Mouse (Mus musculus) liver, embryonic 11.5 days (tissue): Measurements from ENCODE around the gene Slc7a1. TPM values are rescaled to one million over a fixed set of nuclear protein-coding genes. Genes with fewer than 3 reads are reported as not detected.
A peak's percentile ranks its signal among the peaks of the same experiment; 100 is the strongest.

Experiments used
- ATAC-seq: fragments of 200-750 bp; cut with Nextera tagmentation; replicated peaks from 2 replicates; pipeline ENCODE4 v1.8.0; 2017; ENCODE audit warnings: moderate number of reproducible peaks, mild to moderate bottlenecking, moderate TSS enrichment, moderate library complexity; ENCODE audit not compliant: low FRiP score
- DNase-seq: peaks from one replicate; pipeline ENCODE4 v3.0.0-alpha.2; 2017; ENCODE audit warnings: low spot score
- H3K27ac ChIP-seq: fragments of 300-500 bp; sonication (generic); 2 replicates; pipeline ENCODE4 v1.5.1; 2014; ENCODE audit warnings: mild to moderate bottlenecking, low read depth, low read length, control low read depth
- H3K27me3 ChIP-seq: fragments of 300-500 bp; sonication (generic); replicated peaks from 2 replicates; pipeline ENCODE4 v1.6.1; 2014; ENCODE audit warnings: low read length, mixed read lengths; ENCODE audit not compliant: control insufficient read depth, insufficient read depth
- H3K36me3 ChIP-seq: fragments of 300-500 bp; sonication (generic); 2 replicates; pipeline ENCODE4 v1.6.1; 2014; ENCODE audit warnings: mild to moderate bottlenecking, low read length, moderate library complexity, mixed read lengths; ENCODE audit not compliant: control insufficient read depth, insufficient read depth
- H3K4me1 ChIP-seq: fragments of 300-500 bp; sonication (generic); replicated peaks from 2 replicates; pipeline ENCODE4 v1.6.1; 2014; ENCODE audit warnings: low read length, mixed read lengths; ENCODE audit not compliant: control insufficient read depth, insufficient read depth
- H3K4me2 ChIP-seq: fragments of 300-500 bp; sonication (generic); 2 replicates; pipeline ENCODE4 v1.6.1; 2014; ENCODE audit warnings: mild to moderate bottlenecking, control low read depth, moderate library complexity
- H3K4me3 ChIP-seq: fragments of 300-500 bp; sonication (generic); 2 replicates; pipeline ENCODE4 v1.5.1; 2014; ENCODE audit warnings: low read depth, low read length, control low read depth
- H3K9ac ChIP-seq: fragments of 300-500 bp; sonication (generic); 2 replicates; pipeline ENCODE4 v1.6.1; 2014; ENCODE audit warnings: low read depth, low read length, control low read depth
- H3K9me3 ChIP-seq: fragments of 300-500 bp; sonication (generic); 2 replicates; pipeline ENCODE4 v1.6.1; 2016; ENCODE audit warnings: low read length, inconsistent platforms, mixed read lengths; ENCODE audit not compliant: control insufficient read depth
- WGBS: fragments of 180-500 bp; shearing (Covaris S2); extraction: QIAGEN DNeasy Blood & Tissue Kit; methylation state at CpG from one replicate; pipeline ENCODE4 v1.1.7; 2014; 5-methylcytosine and 5-hydroxymethylcytosine counted together
- polyA plus RNA-seq: library from polyadenylated mRNA; unstranded; fragments of >200 nt; fragmentation: Nextera tagmentation; extraction: Ambion mirVana; gene quantifications from 2 replicates; pipeline ENCODE4 v1.2.1, GENCODE M21; 2014

The Slc7a1 gene
- polyA plus RNA-seq, 1 experiment from 2014 or later: 63.4 TPM

GRCm38 (mm10) chr5:148398766-148399659, 691 bp downstream of the Slc7a1 start:
- Histone ChIP-seq H3K27ac (peak overlapping the region; percentile 82), H3K9me3 (no peaks in the 10 kb centered on the region), H3K36me3 (peaks cover 11% of the 10 kb centered on the region; the same call in 1 of the 2 replicates), H3K9ac (peak overlapping the region; percentile 96), H3K4me2 (peak overlapping the region; percentile 96), H3K27me3 (no peaks in the 10 kb centered on the region), H3K4me3 (peak overlapping the region; percentile 88), H3K4me1 (peaks cover 10% of the 10 kb centered on the region)
- ATAC-seq (peak; percentile 72), DNase-seq (peak; percentile 76)
- 1% methylated on average over 58 of the region's 58 CpGs for WGBS

DNA sequence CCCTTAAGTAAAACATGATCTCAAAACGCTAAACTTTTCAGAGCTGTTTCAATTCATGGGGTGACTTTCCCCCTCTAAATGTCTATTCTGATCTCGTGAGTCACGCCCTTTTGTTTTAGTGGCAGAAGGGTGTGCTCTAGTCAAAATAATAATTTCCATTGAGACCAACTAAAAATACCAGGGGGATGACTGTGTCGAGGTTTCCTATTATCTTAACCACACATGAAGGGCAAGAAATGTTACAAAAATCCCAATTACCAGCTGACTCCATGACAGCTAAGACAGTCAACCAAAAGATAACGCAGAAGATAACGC, 1.3 kb downstream of the Slc7a1 start:
- H3K4me2 ChIP-seq: peak overlapping the region; percentile 96
- H3K9me3 ChIP-seq: no peaks in the 10 kb centered on the region
- H3K27ac ChIP-seq: no peak overlapping the region
- DNase-seq: no peak
- peak; percentile 1; the same call in 1 of the 2 replicates for ATAC-seq
- peak overlapping the region; percentile 88 for H3K4me3 ChIP-seq
- H3K9ac ChIP-seq: peak overlapping the region; percentile 96
- 37% methylated on average over 6 of the region's 6 CpGs for WGBS
- peaks cover 10% of the 10 kb centered on the region for H3K4me1 ChIP-seq
- peaks cover 11% of the 10 kb centered on the region; the same call in 1 of the 2 replicates for H3K36me3 ChIP-seq
- H3K27me3 ChIP-seq: no peaks in the 10 kb centered on the region

DNA sequence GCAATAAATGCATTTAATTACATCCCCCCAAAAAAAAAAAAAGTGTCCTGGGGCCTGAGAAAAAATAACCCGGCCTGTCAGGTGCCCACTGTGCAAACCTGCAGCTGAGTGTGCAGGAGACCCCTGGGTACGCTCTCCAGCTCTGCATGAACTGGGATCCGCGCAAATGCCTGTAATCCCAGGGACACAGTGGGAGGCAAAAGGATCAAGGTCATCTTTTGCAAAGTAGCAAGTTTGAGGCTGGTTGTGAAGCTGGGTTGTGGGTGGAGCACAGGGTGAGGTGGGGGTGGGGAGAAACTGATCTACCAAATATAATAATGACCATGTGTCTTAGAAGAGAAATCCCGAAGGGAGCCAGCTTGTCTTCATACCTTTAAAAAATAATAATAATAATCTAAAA, 1.8 kb downstream of the Slc7a1 start:
- H3K27me3 ChIP-seq: no peaks in the 10 kb centered on the region
- H3K4me3 ChIP-seq: peak overlapping the region; percentile 88
- H3K4me1 ChIP-seq: peaks cover 10% of the 10 kb centered on the region
- H3K9me3 ChIP-seq: no peaks in the 10 kb centered on the region
- no peak for ATAC-seq
- no peak for DNase-seq
- H3K36me3 ChIP-seq: peaks cover 13% of the 10 kb centered on the region; the same call in 1 of the 2 replicates
- 68% methylated on average over 5 of the region's 5 CpGs for WGBS
- H3K27ac ChIP-seq: no peak overlapping the region
- peak overlapping the region; percentile 96 for H3K4me2 ChIP-seq
- no peak overlapping the region for H3K9ac ChIP-seq

DNA sequence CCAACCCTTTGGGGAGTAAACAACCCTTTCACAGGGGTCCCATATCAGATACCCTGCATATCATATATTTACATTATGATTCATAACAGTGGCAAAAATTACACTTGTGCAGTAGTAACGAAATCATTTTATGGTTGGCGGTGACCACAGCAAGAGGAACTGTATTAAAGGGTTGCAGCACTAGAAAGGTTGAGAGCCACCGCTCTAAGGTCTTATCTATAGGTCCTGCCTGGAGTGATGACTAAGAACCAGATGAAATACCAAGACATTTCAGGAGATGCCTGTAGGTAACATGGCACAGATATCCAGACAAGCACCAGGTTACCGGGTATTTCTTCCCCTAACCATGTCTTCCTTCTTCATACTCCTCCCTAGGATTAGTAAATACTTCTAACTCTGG, 2.3 kb downstream of the Slc7a1 start:
- ATAC-seq (no peak), DNase-seq (no peak)
- peaks cover 13% of the 10 kb centered on the region; the same call in 1 of the 2 replicates for H3K36me3 ChIP-seq
- 64% methylated on average over 4 of the region's 4 CpGs for WGBS
- H3K9me3 ChIP-seq: no peaks in the 10 kb centered on the region
- H3K27me3 ChIP-seq: no peaks in the 10 kb centered on the region
- H3K4me3 ChIP-seq: peak overlapping the region; percentile 88; the same call in 1 of the 2 replicates
- peaks cover 10% of the 10 kb centered on the region for H3K4me1 ChIP-seq
- H3K4me2 ChIP-seq: peak overlapping the region; percentile 96
- H3K27ac ChIP-seq: no peak overlapping the region
- 0 out of 2 replicates have a peak overlapping the region, but pooled peaks have one; percentile 6 for H3K9ac ChIP-seq

DNA sequence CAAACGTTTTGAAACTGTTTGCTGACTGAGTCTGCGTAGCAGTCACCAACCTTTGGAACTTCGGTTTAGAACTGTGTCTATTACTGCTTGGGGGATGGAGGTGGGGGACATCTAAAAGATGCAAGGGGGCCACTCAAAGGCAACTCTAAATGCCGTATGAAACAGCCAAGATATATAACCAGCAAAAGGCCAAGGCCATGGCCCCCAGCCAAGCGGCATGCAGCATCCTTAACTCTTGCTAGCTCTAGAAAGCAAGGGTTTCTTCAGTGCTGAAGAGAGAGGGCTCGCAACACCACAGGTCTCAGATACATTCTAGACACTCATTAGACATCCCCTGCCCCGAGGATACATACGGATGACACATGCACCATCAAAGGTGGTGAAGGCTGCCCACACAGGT, 6.4 kb downstream of the Slc7a1 start:
- no peak overlapping the region for H3K4me2 ChIP-seq
- ATAC-seq (no peak), DNase-seq (no peak)
- H3K4me3 ChIP-seq: no peak overlapping the region
- H3K27ac ChIP-seq: no peak overlapping the region
- H3K27me3 ChIP-seq: no peaks in the 10 kb centered on the region
- no peak overlapping the region for H3K9ac ChIP-seq
- no peaks in the 10 kb centered on the region for H3K9me3 ChIP-seq
- WGBS: 84% methylated on average over 8 of the region's 8 CpGs
- H3K4me1 ChIP-seq: peaks cover 18% of the 10 kb centered on the region
- H3K36me3 ChIP-seq: peaks cover 19% of the 10 kb centered on the region

GRCm38 (mm10) chr5:148392831-148393230, 6.9 kb downstream of the Slc7a1 start:
- peaks cover 19% of the 10 kb centered on the region for H3K36me3 ChIP-seq
- H3K4me2 ChIP-seq: no peak overlapping the region
- peaks cover 14% of the 10 kb centered on the region for H3K4me1 ChIP-seq
- WGBS: 91% methylated on average over 6 of the region's 6 CpGs
- no peak overlapping the region for H3K9ac ChIP-seq
- no peaks in the 10 kb centered on the region for H3K27me3 ChIP-seq
- DNase-seq (no peak), ATAC-seq (no peak)
- no peak overlapping the region for H3K27ac ChIP-seq
- no peaks in the 10 kb centered on the region for H3K9me3 ChIP-seq
- H3K4me3 ChIP-seq: no peak overlapping the region

- 82% methylated on average over 15 of the region's 15 CpGs for WGBS
- H3K9ac ChIP-seq: no peak overlapping the region
- H3K4me3 ChIP-seq: no peak overlapping the region
- peak; percentile 94 for ATAC-seq
- H3K4me1 ChIP-seq: peaks cover 11% of the 10 kb centered on the region; the same call in 1 of the 2 replicates
- H3K36me3 ChIP-seq: peaks cover 9% of the 10 kb centered on the region
- H3K4me2 ChIP-seq: peak overlapping the region; percentile 26; the same call in 1 of the 2 replicates
- no peaks in the 10 kb centered on the region for H3K27me3 ChIP-seq
- H3K9me3 ChIP-seq: no peaks in the 10 kb centered on the region
- H3K27ac ChIP-seq: 0 out of 2 replicates have a peak overlapping the region, but pooled peaks have one; percentile 39
- no peak for DNase-seq
Observed at GRCm38 (mm10) chr5:148389007-148389970, 10.4 kb downstream of the Slc7a1 start.

- Histone ChIP-seq H3K27me3 (no peaks in the 10 kb centered on the region), H3K9me3 (no peaks in the 10 kb centered on the region), H3K4me3 (no peak overlapping the region), H3K9ac (no peak overlapping the region), H3K27ac (no peak overlapping the region), H3K4me2 (peak overlapping the region; percentile 26; the same call in 1 of the 2 replicates), H3K4me1 (peaks cover 14% of the 10 kb centered on the region; the same call in 1 of the 2 replicates), H3K36me3 (peaks cover 10% of the 10 kb centered on the region)
- 85% methylated on average over 18 of the region's 18 CpGs for WGBS
- DNase-seq (no peak), ATAC-seq (peak; percentile 11; the same call in 1 of the 2 replicates)
Observed at GRCm38 (mm10) chr5:148388251-148389006, 11.3 kb downstream of the Slc7a1 start.
